Mouse (Mus musculus): ENCODE data around the gene Polr2a. TPM values are rescaled to one million over a fixed set of nuclear protein-coding genes. Genes with fewer than 3 reads are reported as not detected.

The Polr2a gene
- polyA plus RNA-seq, 1 experiment from 2014 or later: 18.1 TPM

Other genes with a start within 250 kb of the Polr2a start
- 0.77 and 0.87 TPM in 2 replicates for gene Dnah2, start 209.5 kb downstream of the Polr2a start, polyA plus RNA-seq (2015; fragmentation: Nextera tagmentation; extraction: Ambion mirVana)
- gene Efnb3, start 198.4 kb downstream of the Polr2a start, polyA plus RNA-seq (2015; fragmentation: Nextera tagmentation; extraction: Ambion mirVana): 9.8 and 10.2 TPM in 2 replicates
- gene Wrap53, start 178.4 kb downstream of the Polr2a start, polyA plus RNA-seq (2015; fragmentation: Nextera tagmentation; extraction: Ambion mirVana): 25.1 and 25.6 TPM in 2 replicates
- gene Trp53, start 178.3 kb downstream of the Polr2a start, polyA plus RNA-seq (2015; fragmentation: Nextera tagmentation; extraction: Ambion mirVana): 140 and 143 TPM in 2 replicates
- 5.8 and 6.8 TPM in 2 replicates for gene Atp1b2, start 152.7 kb downstream of the Polr2a start, polyA plus RNA-seq (2015; fragmentation: Nextera tagmentation; extraction: Ambion mirVana)
- gene Shbg, start 140.7 kb downstream of the Polr2a start, polyA plus RNA-seq (2015; fragmentation: Nextera tagmentation; extraction: Ambion mirVana): 0.34 and 0.43 TPM in 2 replicates
- gene Sat2, start 136.6 kb downstream of the Polr2a start, polyA plus RNA-seq (2015; fragmentation: Nextera tagmentation; extraction: Ambion mirVana): 14.1 and 16.7 TPM in 2 replicates
- 15.6 and 21.2 TPM in 2 replicates for gene Fxr2, start 125.6 kb downstream of the Polr2a start, polyA plus RNA-seq (2015; fragmentation: Nextera tagmentation; extraction: Ambion mirVana)
- gene Sox15, start 103.3 kb downstream of the Polr2a start, polyA plus RNA-seq (2015; fragmentation: Nextera tagmentation; extraction: Ambion mirVana): 0.20 TPM in 1 of 2 replicates, not detected in the other
- gene Mpdu1, start 96.0 kb downstream of the Polr2a start, polyA plus RNA-seq (2015; fragmentation: Nextera tagmentation; extraction: Ambion mirVana): 60.9 and 63.4 TPM in 2 replicates
- gene Cd68, start 92.5 kb downstream of the Polr2a start, polyA plus RNA-seq (2015; fragmentation: Nextera tagmentation; extraction: Ambion mirVana): 13.3 and 14.2 TPM in 2 replicates
- 517 and 559 TPM in 2 replicates for gene Eif4a1, start 86.2 kb downstream of the Polr2a start, polyA plus RNA-seq (2015; fragmentation: Nextera tagmentation; extraction: Ambion mirVana)
- gene Senp3, start 76.6 kb downstream of the Polr2a start, polyA plus RNA-seq (2015; fragmentation: Nextera tagmentation; extraction: Ambion mirVana): 62.1 and 63.9 TPM in 2 replicates
- gene Tnfsf13, start 72.9 kb downstream of the Polr2a start, polyA plus RNA-seq (2015; fragmentation: Nextera tagmentation; extraction: Ambion mirVana): 0.33 and 0.54 TPM in 2 replicates
- 6.6 and 7.0 TPM in 2 replicates for gene Tnfsf12, start 62.8 kb downstream of the Polr2a start, polyA plus RNA-seq (2015; fragmentation: Nextera tagmentation; extraction: Ambion mirVana)
- gene Tnfsfm13, start 62.5 kb downstream of the Polr2a start, polyA plus RNA-seq (2015; fragmentation: Nextera tagmentation; extraction: Ambion mirVana): 2.6 and 3.1 TPM in 2 replicates
- 0.15 and 0.16 TPM in 2 replicates for gene Slc35g3, start 3.3 kb upstream of the Polr2a start, polyA plus RNA-seq (2015; fragmentation: Nextera tagmentation; extraction: Ambion mirVana)
- gene Zbtb4, start 7.3 kb upstream of the Polr2a start, polyA plus RNA-seq (2015; fragmentation: Nextera tagmentation; extraction: Ambion mirVana): 2.3 and 2.4 TPM in 2 replicates
- 3.5 and 4.3 TPM in 2 replicates for gene Chrnb1, start 37.3 kb upstream of the Polr2a start, polyA plus RNA-seq (2015; fragmentation: Nextera tagmentation; extraction: Ambion mirVana)
- 1.2 and 1.4 TPM in 2 replicates for gene Fgf11, start 43.2 kb upstream of the Polr2a start, polyA plus RNA-seq (2015; fragmentation: Nextera tagmentation; extraction: Ambion mirVana)
- 31.2 and 31.4 TPM in 2 replicates for gene Tmem102, start 47.0 kb upstream of the Polr2a start, polyA plus RNA-seq (2015; fragmentation: Nextera tagmentation; extraction: Ambion mirVana)
- not detected in 2 replicates for gene Gm39566, start 56.7 kb upstream of the Polr2a start, polyA plus RNA-seq (2015; fragmentation: Nextera tagmentation; extraction: Ambion mirVana)
- not detected in 2 replicates for gene Spem2, start 59.8 kb upstream of the Polr2a start, polyA plus RNA-seq (2015; fragmentation: Nextera tagmentation; extraction: Ambion mirVana)
- 0.21 TPM in 1 of 2 replicates, not detected in the other for gene Spem1, start 63.5 kb upstream of the Polr2a start, polyA plus RNA-seq (2015; fragmentation: Nextera tagmentation; extraction: Ambion mirVana)
- gene Nlgn2, start 79.1 kb upstream of the Polr2a start, polyA plus RNA-seq (2015; fragmentation: Nextera tagmentation; extraction: Ambion mirVana): 5.2 and 5.3 TPM in 2 replicates
- 442 and 459 TPM in 2 replicates for gene Tmem256, start 79.9 kb upstream of the Polr2a start, polyA plus RNA-seq (2015; fragmentation: Nextera tagmentation; extraction: Ambion mirVana)
- gene Plscr3, start 87.7 kb upstream of the Polr2a start, polyA plus RNA-seq (2015; fragmentation: Nextera tagmentation; extraction: Ambion mirVana): 70.4 and 74.6 TPM in 2 replicates
- 14.4 and 16.4 TPM in 2 replicates for gene Tnk1, start 100.1 kb upstream of the Polr2a start, polyA plus RNA-seq (2015; fragmentation: Nextera tagmentation; extraction: Ambion mirVana)
- not detected in 2 replicates for gene Tmem95, start 119.4 kb upstream of the Polr2a start, polyA plus RNA-seq (2015; fragmentation: Nextera tagmentation; extraction: Ambion mirVana)
- gene Kctd11, start 122.8 kb upstream of the Polr2a start, polyA plus RNA-seq (2015; fragmentation: Nextera tagmentation; extraction: Ambion mirVana): 5.2 and 5.5 TPM in 2 replicates
- 4.8 and 5.9 TPM in 2 replicates for gene Acap1, start 136.9 kb upstream of the Polr2a start, polyA plus RNA-seq (2015; fragmentation: Nextera tagmentation; extraction: Ambion mirVana)
- 7.7 and 7.9 TPM in 2 replicates for gene 2810408A11Rik, start 142.3 kb upstream of the Polr2a start, polyA plus RNA-seq (2015; fragmentation: Nextera tagmentation; extraction: Ambion mirVana)
- 7.0 and 10.0 TPM in 2 replicates for gene Neurl4, start 142.4 kb upstream of the Polr2a start, polyA plus RNA-seq (2015; fragmentation: Nextera tagmentation; extraction: Ambion mirVana)
- 68.1 and 68.5 TPM in 2 replicates for gene Gps2, start 155.3 kb upstream of the Polr2a start, polyA plus RNA-seq (2015; fragmentation: Nextera tagmentation; extraction: Ambion mirVana)
- 1,625 and 1,693 TPM in 2 replicates for gene Eif5a, start 163.3 kb upstream of the Polr2a start, polyA plus RNA-seq (2015; fragmentation: Nextera tagmentation; extraction: Ambion mirVana)
- gene Ybx2, start 177.2 kb upstream of the Polr2a start, polyA plus RNA-seq (2015; fragmentation: Nextera tagmentation; extraction: Ambion mirVana): 2.5 and 3.1 TPM in 2 replicates
- gene Slc2a4, start 189.6 kb upstream of the Polr2a start, polyA plus RNA-seq (2015; fragmentation: Nextera tagmentation; extraction: Ambion mirVana): 20.4 and 21.8 TPM in 2 replicates
- gene Cldn7, start 206.1 kb upstream of the Polr2a start, polyA plus RNA-seq (2015; fragmentation: Nextera tagmentation; extraction: Ambion mirVana): 977 and 1,030 TPM in 2 replicates
- gene Ctdnep1, start 222.5 kb upstream of the Polr2a start, polyA plus RNA-seq (2015; fragmentation: Nextera tagmentation; extraction: Ambion mirVana): 23.2 and 26.3 TPM in 2 replicates
- gene Elp5, start 223.9 kb upstream of the Polr2a start, polyA plus RNA-seq (2015; fragmentation: Nextera tagmentation; extraction: Ambion mirVana): 102 and 105 TPM in 2 replicates
- 529 and 559 TPM in 2 replicates for gene Gabarap, start 232.5 kb upstream of the Polr2a start, polyA plus RNA-seq (2015; fragmentation: Nextera tagmentation; extraction: Ambion mirVana)
- 58.6 and 61.3 TPM in 2 replicates for gene Phf23, start 237.1 kb upstream of the Polr2a start, polyA plus RNA-seq (2015; fragmentation: Nextera tagmentation; extraction: Ambion mirVana)
- 30.5 and 31.8 TPM in 2 replicates for gene Dvl2, start 242.0 kb upstream of the Polr2a start, polyA plus RNA-seq (2015; fragmentation: Nextera tagmentation; extraction: Ambion mirVana)